Mouse (Mus musculus) spleen, adult 18-20 months (tissue): ENCODE data around the gene Fkbp15.

Experiments used
- DNase-seq, 2 experiments: peaks; one replicate each; pipeline ENCODE4 v3.0.0; 2022; ENCODE audit warnings: mixed read lengths in 2 of 2

Gene Fkbp15

GRCm38 (mm10) chr4:62360088-62360804, at the start of gene Fkbp15, which contains the start of gene Slc31a1:
Fkbp15 (minus strand) TSS chr4:62360548.
Slc31a1 (plus strand) TSS chr4:62360727.
- DNase-seq = peak; percentile 87 to 93

GRCm38 (mm10) chr4:62409615-62410014, 49.3 kb upstream of the Fkbp15 start:
- DNase-seq = no peak

DNA sequence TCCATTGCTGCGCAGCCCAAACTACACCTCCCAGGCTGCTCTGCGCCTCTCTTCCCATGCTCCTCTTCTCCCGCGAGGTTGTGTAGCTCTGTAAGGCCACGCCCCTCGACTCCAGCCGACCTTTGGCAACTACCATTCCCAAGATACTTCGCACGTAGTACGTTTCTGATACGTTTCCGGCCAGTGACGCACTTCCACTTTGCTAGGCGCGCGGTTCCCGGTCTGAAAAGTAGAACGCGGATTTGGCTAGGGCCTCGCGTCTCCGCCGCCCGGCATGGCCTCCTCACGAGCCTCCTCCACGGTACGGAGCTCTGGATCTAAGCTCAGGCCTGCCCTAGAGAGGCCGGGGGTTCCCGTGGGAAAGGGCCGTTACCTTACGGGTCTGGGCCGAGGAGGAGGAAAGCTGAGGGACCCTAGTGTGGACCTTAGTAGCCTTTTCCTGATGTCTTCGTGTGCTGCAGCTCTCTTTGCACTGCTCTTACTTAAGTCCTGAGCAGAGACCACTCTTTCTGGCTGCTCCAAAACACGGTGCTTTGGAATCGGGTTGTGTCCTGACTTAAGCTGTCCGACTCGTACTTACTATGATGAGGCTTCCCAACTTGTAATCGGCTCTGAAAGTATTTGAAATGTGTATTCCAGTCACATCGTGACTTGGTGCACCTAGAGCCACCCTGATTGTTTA, 48.4 kb upstream of the Fkbp15 start, which contains the start of the genes Cdc26 and Prpf4:
Gene Cdc26, minus strand, starts transcription at position 42 of the 682 bp plus-strand sequence.
Gene Prpf4, plus strand, starts transcription at position 197 of the 682 bp plus-strand sequence.
- DNase-seq = peak; percentile 91 to 94

- peak; percentile 25 to 50 for DNase-seq
Measured at GRCm38 (mm10) chr4:62407730-62408582, 47.6 kb upstream of the Fkbp15 start.

DNA sequence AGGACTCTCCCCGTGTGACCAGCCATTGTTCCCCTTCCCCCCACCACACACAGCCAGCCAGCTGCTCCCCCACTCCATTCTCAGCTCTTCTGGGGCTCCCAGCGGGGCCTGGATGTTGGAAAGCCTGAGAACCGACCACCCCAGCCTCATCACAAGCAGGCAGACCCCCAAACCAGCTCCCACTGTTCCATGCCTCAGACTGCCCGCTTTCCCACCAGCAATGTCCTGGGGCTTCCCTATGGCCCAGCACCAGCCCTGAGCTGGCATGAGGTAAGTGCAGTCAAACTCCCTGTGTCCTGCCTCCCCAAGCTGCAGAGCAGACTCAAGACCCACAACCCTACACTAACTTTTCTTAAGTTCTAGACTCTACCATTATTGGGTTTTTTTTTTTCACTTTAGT, 45.8 kb upstream of the Fkbp15 start:
- no peak for DNase-seq

- no peak for DNase-seq
Measured at GRCm38 (mm10) chr4:62398956-62399355, 38.6 kb upstream of the Fkbp15 start.

DNA sequence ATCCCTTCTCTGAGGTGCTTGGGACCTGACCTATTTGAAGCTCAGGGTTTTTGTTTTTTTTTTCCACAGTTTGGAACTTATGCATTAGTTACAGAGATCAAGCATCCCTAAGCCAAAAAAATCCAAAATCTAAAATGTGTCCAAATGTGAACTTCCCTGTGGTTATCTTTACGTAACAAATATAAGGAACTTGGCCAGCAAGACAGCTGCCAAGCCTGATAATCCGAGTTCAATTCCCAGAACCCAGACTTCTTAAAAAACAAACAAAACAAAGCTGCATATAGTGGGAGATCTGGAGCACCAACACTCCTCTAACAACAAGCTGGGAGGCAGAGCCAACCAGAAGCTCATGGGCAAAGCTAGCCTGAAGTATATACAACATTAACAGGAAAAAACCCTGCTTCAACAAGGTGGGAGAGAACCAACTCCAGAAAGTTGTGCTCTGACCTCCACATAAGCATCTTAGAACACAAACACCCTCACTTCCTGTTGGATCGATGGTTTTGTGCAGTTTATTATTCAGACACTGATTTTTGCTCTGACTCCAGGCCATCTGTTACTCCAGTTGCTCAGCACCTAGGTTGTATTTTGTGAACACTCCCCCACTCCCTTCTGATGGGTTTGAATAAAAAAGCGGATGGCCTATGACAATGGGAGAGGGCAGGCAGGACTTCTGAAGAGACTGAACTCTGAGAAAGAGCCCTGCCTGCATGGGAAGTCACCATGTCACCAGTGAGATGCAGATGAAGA, 37.4 kb upstream of the Fkbp15 start:
- no peak for DNase-seq

DNA sequence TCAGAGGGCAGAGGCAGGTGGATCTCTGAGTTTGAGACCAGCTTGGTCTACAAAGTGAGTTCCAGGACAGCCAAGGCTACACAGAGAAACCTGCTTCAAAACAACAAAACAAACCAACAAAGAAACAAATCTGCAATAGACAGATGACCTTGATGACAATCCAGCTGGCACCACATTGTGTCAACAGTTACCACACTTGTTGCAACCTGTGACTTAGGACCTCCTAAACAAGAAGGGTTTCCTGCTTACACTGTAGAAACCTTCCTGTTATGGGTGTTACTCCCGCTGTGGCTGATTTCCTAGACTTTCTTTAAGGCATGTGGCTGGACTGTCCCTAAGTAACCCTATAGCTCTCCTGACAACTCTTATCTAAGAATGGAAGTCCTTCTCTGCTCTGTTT, 35.5 kb upstream of the Fkbp15 start:
- no peak for DNase-seq

GRCm38 (mm10) chr4:62393459-62393858, 33.1 kb upstream of the Fkbp15 start:
- no peak for DNase-seq

DNA sequence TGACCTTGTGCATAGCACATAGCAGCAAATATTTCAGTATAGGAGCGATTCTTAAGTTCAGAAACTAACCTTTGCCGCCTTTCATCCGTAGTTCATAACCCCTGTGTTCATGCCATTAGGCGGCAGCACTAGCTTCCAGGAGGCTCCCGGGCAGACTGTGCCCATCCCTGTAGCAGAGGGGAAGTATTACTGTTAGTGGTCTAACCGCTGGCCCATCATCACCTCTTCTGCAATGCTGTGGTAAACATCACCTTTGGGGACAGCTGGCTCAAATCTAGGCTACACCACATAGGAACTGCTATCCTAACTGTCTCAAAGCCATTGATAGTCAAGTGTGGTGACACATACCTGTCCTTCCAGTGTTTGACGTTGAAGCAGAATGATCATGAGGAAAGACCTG, 31.5 kb upstream of the Fkbp15 start:
- no peak for DNase-seq

DNA sequence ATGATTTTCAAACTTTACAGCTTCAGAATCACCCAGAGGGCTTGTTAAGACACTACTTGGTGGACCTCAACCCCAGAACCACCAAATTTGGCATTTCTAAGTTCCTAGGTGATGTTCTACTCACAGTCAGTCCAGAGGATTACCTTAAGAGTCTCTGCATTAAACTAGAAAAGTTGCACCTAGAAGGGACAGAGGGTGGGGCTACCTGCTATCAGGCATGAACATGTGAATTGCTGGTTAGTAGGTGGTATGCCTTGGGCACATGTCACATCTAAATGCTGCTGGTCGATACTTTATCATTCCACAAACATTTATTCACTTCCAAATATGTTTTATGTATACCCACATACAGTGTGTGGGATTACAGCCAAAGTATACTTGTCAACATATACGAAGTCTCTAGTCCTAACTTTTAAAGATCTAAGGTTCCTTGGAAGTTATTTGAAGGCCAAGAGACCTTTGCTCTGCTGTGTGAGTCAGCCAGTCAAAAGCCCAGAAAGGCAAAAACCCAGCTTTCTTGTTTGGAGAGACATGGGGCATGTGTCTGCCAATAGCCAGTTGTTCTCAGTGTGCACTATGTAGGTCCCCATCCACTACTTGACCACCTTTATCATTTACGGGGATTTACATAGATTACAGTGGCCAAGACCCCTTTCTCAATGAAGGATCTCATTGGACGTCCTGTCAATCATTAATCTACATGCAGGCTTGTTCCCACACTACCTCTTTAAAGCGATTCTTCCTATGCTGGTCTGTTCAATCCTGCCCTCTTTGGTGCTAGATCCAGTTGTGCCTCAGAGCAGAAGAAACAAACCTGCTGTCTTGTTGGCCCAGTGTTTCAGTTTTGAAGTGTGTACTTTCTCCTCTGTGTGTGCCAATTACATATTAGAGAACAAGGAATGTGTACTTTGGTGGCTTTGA, 29.5 kb upstream of the Fkbp15 start:
- no peak for DNase-seq

DNA sequence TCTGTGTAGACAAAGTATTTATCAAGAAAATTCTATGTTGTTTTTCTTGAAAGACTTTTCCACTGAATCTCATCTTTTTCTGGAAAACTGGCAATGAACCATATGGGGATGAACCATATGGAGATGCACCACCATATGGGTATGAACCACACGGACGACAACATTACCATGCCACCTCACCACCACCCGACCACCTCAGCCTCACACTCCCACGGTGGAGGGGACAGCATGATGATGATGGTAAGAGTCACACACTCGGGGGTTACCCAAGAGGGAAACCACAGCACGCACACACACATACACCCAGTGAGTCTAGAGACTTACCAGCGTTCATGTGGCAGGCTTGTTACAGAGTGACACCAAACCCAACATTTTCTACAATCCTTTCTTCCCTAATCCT, 25.1 kb upstream of the Fkbp15 start:
- DNase-seq = no peak

DNA sequence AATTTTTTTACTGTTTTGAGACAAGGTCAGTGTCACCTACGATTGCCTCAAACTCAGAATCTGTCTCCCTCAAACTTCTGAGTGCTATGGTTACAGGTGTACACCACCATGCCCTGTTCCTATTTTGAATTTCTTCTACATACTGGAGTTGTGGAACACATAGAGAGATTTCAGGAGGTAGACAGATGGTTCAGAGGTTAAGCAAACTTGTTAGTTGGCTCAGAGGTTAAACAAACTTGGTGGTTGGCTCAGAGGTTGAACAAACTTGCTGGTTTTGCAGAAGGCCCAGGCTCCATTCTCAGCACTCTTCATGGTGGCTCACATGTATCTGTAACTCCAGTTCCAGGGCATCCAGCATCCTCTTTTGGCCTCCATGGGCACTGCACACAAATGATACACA, 23.8 kb upstream of the Fkbp15 start:
- DNase-seq = no peak

- no peak for DNase-seq
Measured at GRCm38 (mm10) chr4:62383752-62384151, 23.4 kb upstream of the Fkbp15 start.

- no peak for DNase-seq
Measured at GRCm38 (mm10) chr4:62383207-62383606, 22.9 kb upstream of the Fkbp15 start.

DNA sequence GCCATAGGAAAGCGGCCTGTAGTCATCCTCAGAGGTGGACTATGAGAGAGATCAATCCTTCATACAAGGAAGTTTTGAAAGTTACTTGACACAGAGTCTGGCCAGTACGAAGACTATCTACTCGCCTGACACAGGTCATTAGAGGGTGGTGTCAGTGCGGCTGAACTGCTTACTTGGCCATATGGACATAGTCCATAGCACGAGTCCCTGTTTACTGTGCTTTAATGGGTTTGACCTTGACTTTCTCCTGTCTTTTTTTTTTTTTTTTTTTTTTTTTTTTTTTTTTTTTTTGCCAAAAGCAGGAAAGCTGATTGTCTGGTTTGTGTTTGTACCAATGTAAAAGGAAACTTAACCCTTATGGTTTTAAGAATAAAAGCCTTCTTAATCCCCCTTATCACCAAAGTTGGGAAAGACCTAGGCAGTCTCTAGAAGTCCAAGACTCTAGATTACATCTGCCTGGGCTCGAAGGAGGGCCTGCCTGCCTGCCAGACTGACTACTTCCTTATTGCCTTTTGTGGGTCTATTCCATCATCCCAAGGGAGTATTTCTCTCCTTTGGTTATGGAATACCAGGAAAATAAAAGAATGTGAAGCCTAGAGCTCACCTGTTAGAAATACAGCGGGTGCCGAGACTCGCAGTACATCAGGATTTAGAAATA, 19.5 kb upstream of the Fkbp15 start:
- DNase-seq = no peak

- no peak for DNase-seq
Measured at GRCm38 (mm10) chr4:62376123-62376522, 15.8 kb upstream of the Fkbp15 start.

- DNase-seq = no peak
Measured at GRCm38 (mm10) chr4:62374342-62374741, 14.0 kb upstream of the Fkbp15 start.

DNA sequence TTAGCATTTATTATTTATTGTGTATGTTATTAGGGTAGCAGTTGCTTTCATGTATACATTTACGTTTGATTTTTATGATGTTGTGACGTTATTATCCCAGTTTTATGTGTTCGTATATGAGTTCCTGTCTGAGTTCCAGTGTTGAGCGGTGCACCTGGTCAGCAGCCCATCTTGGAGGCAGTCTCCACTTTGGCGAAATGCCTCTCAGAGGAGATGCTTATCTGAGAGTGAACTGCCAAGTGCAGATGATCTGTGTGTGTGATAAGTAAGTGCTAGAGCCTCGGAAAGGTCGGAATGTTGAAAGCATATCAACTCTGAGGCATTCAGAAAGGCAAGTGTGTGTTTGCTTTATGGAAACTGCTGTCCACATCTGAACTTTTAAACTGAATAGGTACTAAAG, 13.3 kb upstream of the Fkbp15 start:
- DNase-seq = no peak

- DNase-seq = no peak
Measured at GRCm38 (mm10) chr4:62372818-62373520, 12.6 kb upstream of the Fkbp15 start.
